Mouse (Mus musculus) urinary bladder, postnatal 14 days (tissue): ENCODE data around the gene 1700016D06Rik.

Experiments
- DNase-seq: peaks from one replicate; pipeline ENCODE4 v3.0.0; 2021; ENCODE audit warnings: low spot score

Gene 1700016D06Rik

DNA sequence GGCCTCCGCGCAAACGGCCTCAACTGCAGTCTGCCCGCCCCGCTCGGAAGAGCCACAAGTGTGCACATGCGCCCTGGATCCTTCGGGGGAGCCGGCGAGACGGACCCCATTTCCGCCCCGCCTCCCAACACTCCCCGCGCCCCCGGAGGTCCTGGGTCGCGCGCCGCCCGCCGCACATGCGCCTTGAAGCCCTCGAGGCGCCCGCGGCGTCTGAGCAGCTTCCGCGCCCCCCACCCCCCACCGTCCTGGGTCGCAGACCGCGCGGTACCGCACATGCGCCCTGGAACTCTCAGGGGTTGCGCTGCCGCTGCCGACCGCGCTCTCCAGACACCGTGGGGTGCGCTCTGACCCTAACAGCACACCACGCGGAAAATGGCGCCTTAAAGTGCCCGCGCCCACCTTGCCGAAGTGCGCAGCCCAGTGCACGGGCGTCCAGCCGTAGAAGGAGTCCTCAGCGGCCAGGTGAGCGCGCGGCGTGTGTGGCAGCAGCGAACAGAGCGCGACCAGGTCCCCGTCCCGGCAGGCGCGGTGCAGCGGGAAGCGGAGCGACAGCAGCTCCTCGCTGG, 65.8 kb downstream of the 1700016D06Rik start:
- peak; percentile 83 for DNase-seq

DNA sequence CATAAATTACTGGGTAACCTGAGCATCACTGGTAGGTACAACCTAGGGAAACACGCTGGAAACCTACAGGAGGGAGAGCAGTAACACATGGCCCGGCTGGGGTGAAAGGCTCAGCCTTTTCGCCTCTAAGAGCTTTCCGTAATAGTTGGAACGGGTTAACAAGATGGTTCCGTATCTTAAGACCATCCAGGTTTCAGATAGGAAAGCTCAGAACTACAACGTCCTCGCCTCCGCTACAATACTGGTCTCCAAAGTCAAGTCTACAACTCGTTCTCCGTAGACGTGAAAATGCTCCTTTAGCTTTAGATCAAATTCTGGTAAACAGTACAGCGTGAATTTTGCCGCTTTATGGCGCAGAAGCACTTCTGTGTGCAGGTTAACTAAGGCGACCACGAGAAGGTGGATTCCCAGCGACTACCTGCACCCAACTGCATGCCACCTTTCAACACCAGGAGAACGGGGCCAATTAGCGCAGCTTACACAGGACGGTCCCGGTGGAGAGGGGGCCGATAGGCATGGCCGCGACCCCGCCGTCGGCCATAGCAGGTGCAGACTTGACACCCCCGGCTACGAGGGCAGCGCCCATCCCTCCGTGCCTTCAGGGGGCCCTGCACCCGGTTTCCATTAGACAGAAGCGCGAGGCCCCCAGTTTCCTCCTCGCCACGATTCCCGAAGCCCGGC, 66.4 kb downstream of the 1700016D06Rik start:
- DNase-seq = no peak

DNA sequence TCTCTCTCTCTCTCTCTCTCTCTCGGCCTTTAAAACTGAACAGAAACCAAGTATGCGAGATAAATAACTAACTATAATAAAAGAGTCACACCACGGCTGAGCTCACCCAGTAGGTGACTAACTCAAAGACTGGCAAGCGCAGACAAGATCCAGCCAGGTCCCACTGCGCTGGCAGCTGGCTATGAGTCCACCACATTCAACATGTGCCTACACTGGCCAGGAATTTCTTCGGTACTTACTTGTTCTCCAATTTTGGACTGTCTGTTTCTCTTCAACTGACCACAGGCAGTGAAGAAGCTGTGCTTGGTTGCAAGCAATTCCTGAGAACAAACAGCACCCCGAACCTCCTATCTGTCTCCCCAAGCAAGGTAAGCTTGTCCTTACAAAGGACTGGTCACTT, 67.4 kb downstream of the 1700016D06Rik start:
- peak; percentile 62 for DNase-seq

DNA sequence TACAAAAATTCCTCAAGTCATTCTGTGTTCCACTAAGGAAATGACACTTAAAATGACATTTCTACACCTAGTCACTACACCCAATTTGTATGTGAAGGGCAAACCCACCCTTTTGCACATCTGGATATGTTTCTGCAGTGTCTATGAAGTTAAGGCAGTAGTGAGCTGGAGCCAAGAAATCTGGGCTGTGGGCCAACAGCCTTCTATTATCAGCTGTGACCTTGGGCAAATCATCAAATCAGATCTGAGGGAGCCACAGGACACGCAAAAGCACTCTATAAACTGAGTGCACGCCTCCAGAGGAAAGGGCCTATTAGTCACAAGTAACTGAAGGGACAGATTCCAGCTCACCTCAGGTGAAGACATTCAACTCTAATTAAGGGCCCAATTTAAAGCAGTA, 68.5 kb downstream of the 1700016D06Rik start:
- DNase-seq = peak; percentile 71

DNA sequence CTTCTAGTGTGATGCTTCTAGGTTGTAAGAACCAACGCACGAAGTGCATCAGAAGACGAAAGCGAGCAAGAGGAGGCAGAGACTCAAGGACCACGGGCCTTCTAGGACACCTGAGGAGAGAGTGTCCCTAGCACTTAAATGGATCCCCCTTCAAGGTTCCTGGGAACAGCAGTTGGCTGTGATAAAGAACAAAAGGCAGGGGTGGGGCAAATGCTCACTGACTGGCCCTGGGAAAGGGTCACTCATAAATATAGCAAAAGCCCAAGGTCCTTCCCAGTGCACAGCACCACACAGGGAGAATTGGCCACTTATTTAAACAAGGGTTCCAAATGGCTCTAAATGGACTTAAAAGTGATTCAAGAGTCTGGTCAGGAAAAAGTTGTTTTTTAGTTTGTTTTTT, 71.7 kb downstream of the 1700016D06Rik start:
- DNase-seq = no peak

DNA sequence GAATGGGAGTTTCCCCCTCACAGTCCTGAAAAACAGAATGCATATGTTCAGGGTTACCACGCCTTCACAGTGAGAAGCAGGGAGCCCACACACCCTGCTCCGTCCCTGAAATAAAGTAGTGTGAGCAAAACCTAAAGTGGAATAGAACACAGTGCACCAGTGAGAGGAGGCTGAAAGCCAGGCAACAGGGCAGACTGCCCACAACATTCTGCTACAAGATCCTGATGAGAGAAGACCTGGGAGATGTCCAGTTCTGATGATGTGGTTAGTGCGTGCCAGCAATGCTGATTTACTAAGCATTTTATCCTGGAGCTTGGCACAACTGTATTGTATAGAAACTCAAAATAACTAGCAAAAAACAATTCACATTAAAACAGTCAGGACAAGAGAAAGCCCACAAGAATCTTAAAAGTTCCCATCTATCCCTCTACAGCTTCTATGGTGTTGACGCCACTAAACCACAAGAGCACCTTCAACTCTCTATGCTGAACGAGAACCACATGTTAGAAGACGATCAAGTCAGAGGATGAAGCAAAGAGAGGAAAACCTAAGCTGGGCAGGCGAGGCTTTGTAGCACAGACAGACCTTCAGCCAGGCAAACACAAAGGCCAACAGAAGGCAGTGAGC, 72.2 kb downstream of the 1700016D06Rik start:
- peak; percentile 56 for DNase-seq

DNA sequence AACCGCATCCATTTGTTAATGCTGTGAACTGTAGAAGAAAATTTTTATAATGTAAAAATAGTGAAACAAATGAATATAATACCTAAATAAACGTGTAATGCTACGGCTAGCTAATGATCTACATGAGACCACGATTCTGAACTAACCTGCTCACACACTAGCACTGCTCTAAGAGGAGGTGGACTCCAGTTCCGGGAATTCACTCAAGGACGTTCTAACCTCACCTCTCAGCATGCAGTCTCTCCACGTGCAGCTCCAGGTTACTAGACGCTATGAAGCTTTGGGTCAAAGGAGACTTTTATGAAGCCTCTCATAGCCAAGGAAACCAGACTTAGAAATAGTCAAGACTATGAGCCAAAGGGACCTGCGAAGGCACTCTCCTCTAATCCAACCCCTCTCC, 73.1 kb downstream of the 1700016D06Rik start:
- no peak for DNase-seq

DNA sequence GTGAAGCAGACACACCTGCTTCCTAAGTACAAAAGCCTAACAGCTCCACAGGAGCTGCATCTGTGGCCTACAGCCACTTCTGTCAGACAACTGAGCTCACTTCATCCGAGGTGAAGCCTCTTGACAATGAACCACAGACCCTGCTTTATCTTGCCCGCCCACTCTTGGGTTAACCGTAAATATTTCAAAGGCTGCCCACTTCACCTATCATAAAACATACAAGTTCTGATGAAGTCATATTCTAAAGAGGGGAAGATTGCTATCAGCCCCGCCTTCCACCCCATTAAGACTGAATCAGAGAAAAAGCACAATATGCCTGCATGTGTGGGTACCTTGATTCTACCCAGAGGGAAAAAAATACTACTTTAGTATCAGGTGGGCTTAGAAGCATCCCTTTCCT, 75.8 kb downstream of the 1700016D06Rik start:
- DNase-seq = no peak

DNA sequence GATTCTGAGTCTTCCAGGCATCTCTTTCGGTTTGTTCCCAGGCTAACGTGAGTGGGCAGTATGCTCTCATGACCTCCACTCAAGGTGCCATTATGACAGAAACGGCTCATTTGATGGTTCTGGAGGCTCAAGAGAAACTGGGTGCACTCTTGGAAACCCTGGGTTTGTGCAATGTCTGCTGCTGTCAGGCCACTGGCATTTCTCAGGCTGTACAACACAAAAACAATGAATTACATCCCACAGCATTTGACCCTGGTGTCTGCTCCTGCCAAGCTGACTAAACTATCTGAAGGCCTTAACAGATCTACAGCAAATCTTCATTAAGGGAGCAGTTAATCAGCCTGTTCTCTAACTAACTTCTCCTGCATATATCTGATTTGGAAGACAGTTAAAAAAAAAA, 81.8 kb downstream of the 1700016D06Rik start:
- no peak for DNase-seq

DNA sequence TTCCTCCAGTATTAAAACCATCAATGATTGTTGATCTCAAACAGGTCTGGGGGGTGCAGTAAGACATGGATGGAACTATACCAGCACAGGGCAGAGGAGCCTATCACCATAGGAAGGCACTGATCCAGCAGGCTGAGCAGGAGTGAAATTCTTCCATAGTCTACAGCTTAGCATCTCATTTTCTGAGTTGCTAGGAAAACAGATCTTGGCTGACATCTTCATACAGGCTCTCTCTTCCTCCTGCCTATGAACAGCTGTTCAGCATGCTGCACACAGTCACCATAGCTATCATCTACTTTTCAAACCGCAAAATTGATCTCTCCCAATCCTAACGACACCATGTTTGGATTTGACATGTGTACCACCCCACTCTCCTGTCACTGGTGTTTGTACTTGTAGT, 82.8 kb downstream of the 1700016D06Rik start:
- DNase-seq = no peak

DNA sequence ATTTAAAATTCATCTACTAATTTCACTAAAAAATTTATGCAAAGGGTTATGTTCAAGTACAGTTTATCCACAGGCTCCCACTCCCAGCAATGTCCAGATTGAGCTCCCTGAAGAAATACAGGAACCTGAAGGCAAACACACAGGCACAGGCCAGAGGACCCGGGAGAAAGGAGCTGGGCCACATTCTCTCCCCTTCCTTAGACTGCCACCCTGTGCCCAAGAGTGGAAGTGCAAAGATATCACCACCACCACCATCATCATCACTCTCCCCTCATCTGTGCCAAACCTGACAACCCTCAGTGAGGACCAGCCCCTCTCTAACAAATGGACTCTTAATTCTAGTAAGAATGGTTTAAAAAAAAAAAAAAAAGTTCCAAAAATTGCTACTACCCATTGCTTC, 84.6 kb downstream of the 1700016D06Rik start:
- peak; percentile 40 for DNase-seq

DNA sequence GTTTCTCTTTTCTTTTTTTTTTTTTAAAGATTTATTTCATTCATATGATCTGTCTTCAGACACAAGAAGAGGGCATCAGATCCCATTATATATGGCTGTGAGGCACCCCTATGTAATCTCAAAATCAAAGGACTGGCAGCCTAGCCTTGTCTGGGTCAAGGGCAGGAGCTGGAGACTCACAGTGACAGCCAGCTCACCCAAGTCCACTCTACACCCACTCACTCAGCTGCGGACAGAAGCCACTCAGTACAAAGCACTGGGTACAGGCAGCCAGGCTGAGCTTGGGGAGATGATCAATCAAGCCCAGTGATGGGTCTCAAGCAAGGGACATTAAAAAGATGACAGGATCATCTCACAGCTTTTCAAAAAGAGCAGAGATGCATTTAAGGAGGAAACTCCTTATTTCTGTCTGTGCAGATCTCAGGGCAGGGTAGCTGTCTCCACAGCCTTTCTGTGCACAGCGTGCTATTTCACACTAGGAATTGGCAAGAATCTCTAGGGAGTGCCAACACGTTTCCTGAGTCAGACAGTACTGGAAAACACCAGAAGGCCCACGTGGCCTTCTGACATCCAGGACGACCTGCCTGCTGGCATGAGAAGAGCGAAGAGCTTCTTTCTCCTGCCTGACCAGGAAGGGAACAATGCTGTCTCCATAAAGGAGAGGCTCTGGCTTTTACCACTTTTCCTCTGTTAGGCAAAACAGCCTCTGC, 86.6 kb downstream of the 1700016D06Rik start:
- DNase-seq = no peak

DNA sequence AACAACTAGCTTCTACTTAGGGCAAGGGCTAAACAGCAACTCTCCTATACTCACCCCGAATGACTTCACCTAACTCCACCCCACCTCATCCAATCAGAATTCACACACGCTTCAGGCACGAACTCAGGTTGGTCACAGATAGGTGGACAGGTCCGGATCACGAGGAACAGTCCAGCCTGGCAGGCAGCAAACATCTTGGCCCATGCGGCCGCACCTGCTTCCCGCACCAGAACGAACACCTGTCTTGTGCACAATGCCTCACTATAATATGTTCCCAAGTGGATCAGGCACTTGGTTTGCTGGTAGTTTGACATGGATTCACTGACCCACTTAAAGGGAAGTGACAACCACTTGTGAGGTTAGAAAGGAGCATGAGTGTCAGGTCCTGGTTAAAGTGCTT, 92.0 kb downstream of the 1700016D06Rik start:
- no peak for DNase-seq
